Mouse (Mus musculus): ENCODE results near the gene Maats1.

The Maats1 gene

DNA sequence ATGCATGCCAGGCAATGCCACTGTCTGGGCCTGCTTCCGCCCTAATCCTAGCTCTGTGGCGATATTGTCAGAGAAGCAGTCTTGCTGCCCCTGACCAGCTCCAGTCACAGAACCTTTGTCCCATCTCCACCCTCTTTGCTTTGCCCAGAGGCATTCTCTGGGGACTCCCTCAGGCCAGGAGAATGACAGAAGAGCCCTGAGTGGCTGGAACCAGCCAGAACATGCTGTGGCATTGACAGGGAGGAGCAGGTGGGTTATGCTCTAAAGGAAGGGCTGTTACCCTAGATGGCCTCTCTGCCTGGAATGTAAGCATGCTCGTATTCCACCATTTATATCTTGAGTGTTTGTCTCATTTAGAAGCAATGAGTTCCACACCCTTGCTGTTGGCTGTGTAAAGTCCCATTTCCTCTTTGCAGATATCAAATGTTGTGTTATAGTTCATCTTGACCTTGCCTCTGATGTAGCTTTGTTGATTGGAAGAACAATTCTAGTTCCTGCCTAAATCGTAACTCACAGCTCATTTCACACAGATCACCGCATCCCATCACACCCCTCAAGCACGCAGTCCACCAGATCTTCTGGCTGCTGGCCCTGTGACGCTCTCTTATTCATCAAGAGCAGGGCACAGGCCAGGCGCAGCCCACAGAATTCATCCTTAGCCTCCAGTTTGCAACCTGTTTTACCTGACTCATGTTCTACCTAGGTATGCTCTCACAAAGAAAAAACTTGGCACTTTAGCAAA lies 28.9 kb upstream of the Maats1 start:
- no peak for DNase-seq (ENCODE audit: low spot score)

DNA sequence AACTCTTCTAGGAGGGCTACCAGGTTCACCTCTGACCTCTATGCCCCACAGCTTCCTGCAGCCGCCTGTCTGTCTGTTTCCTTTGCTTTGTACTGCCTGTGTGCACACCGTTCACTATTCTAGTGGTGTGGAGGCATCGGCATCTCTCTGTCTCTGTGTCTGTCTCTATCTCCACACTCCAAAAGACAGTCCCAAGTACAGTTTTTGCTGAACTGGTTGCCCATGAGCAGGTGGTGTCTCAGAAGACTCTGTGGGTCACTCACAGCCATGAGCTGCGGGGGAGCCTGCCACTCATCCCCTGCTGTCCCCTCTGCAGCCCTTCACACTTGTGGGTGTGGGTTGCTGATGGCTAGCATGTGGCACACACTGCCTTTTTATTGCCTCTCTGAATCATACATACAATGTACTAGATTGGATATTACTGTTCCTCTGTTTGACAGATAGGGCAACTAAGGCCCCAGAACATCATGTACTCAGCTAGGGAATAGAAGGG lies 28.1 kb upstream of the Maats1 start:
- no peak for DNase-seq (ENCODE audit: low spot score)

DNA sequence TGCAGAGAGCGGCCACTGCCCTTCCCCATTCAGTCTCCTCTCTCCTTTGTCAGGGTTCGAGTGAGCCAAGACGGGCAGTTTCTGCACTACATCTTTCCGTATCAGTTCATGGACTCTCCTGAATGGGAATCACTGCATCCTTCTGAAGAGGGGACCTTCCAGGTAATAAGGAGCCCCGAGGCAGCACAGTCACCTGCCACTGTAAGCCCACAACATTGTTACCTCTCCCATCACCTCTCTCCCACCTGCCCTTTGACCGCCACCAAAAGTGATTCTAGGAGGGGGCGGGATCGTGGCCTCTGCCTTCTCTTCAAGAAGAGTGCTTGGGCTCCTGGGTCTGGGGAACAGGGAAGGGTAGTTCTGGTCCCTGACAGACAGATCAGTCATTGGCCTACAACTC lies 27.5 kb upstream of the Maats1 start:
- no peak for DNase-seq (ENCODE audit: low spot score)

DNA sequence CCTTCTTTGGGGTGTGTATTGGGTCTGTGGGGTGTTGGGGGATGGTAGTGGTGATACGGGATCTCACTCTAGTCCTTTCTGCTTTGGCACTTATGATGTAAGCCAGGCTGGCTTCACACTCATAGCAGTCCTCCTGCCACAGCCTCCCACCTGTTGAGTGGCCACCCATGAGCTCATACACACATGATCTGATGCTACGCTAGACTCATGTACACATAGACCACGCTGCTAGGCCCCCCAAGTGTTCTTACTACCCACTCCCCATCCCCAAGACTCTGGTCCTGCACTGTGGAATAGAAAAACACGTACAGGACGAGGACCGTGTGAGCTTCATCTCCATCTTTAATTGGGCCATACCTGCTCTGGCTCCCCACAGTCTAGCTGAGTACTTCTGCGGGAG lies 27.1 kb upstream of the Maats1 start:
- no peak for DNase-seq (ENCODE audit: low spot score)

DNA sequence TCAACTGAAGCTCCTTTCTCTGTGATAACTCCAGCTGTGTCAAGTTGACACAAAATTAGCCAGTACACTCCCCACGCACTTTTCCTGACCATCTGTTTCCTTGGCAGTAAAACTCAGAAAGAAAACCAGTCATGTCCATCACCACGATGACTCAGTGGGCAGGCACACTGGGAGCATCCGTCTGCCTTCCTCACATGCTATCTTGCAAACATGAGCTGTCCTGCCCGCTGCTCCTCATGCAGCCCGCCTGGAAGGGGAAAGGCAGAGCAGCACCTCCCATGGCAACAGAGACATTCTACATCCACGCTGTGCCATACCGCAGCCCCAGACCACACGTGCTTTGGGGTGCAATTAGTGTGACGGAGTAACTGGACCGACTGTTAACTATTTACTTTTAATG lies 26.4 kb upstream of the Maats1 start:
- no peak for DNase-seq (ENCODE audit: low spot score)

DNA sequence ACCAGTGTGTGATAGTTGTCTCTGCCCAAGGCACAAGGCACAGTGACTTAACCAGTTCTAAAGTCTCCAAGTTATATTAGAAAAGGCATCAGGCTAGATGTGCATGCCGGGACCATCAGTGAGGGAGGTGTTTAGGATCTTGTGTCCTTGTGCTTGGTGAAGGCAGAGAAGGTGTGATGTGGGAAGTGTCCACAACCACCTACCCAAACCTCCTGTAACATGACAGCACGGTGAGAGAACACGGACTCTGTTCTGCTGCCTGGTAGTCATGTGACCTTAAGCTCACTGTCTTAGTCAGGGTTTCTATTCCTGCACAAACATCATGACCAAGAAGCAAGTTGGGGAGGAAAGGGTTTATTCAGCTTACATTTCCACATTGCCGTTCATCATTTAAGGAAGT lies 24.3 kb upstream of the Maats1 start:
- DNase-seq (ENCODE audit: low spot score), result no peak

DNA sequence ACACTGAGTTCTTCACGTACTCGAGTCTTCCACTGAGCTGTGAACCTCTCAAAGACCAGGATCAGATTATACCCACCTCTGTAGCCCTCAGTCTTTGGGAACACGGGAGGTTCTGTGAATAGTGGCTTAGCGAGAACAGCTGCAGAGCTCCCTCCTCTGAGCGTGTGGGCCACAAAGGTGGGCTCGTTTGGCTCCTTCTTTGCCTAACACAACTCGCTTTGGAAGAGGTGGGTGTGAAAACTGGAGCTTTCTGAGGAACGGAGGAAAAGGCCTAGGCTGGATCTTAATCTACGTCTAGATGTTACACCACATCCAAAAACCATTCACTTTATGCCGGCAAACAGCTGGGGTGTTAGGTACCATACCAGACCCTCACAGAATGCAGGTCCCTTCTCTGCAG lies 23.4 kb upstream of the Maats1 start:
- DNase-seq (ENCODE audit: low spot score), result no peak

DNA sequence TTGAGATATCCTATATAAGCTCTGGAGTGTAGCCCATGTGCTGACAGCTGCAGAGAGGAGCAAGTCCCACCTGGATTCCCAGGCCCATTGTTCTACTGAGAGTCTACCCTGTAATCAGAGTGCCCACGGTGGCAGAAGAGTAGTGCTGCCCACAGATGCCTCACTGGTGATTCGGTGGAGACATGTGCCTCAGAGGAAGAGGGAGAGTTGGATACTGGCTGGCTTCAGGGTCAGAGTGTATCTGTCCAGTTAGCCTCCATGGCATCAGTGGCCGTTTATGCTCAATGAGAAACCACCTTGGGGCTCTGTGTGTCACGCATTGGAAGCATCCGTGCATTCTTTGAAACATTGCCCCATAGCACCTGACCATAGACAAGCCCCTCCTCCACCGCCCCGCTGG lies 21.7 kb upstream of the Maats1 start:
- DNase-seq (ENCODE audit: low spot score), result no peak

DNA sequence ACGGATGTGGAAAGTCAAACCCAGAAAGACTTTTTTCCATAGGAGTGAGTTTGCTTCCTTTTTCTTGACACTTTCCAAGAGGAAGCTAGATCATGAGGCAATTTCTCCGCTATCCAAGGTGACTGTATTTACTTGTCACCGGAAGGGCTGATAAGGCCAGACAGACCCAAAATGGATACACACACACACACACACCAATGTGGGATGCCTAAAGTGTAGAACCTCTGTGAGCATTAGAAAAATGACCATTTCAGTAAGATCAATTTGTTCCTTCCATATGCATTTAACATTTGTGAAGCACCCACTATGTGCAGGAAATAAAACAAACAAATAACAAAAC lies 21.3 kb upstream of the Maats1 start:
- no peak for DNase-seq (ENCODE audit: low spot score)

DNA sequence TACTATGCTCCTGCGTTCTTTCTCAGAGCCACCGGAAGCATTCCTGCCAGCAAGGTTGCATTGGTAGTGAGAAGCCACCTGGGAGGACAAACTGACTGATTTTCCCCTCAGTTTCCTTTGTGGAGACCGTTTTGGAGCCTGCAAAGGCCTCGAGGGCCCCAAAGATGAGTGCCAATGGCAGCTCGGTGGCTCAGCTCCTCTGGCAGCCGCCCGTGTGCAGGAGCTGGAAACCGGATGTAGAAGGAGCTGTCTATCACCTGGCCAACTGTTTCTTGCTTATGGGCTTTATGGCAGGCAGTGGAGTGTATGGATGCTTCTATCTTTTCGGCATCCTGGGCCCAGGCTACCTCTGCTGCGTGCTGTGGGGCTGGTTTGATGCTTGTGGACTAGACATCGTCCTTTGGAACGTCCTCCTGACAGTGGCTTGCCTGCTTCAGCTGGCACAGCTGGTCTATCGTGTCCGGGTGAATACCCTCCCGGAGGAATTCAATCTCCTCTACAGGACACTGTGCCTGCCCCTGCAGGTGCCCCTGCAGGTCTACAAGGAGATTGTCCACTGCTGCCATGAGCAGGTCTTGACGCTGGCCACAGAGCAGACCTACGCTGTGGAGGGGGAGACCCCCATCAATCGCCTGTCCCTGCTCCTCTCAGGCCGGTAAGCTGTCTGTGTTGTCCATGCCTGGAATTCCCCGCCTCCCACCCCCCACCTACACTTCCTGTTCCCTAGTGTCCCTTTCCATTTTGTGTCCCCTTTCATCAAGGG lies 20.7 kb upstream of the Maats1 start:
- DNase-seq (ENCODE audit: low spot score), result no peak

DNA sequence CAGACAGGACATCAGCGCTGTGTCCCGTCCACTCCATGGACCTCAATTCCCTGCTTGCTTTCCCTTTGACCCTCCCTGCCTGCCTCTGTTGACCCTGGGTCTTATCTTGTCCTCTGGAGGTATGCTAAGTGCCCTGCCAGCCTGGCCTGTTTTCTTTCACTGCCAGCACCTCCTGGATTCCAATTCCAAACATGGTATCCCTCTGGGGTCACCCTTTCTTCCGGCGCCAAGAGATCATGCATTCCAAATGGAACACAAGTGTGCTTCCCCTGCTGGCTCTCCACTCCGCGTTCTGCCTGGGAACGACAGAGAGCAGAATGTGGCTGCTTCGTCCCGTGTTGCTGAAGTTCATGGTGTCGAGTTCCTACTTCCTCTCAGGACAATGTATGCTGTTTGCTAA lies 20.0 kb upstream of the Maats1 start, which contains the start of gene Popdc2:
Popdc2 (plus strand) TSS at position 277 of the 400 bp plus-strand sequence.
- DNase-seq (ENCODE audit: low spot score), result peak; percentile 63

DNA sequence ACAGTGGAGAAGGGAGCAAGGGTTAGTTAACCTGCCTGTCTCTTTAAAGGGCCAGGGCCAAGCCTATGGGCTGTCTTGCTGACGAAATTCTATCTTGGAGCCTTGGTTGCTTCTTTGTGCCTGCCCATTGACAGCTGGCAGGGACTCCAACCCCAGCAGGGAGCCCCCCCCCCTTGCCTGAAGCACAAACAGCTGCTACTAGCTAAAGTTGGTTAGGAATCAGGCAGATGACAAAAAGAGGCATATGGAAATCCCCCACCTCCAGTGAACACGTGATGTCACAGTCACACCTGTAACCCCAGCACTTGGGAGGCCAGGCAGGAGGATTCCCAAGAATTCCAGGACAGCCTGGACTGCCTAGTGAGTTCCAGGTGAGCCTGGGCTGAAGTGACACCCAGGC lies 18.4 kb upstream of the Maats1 start:
- no peak for DNase-seq (ENCODE audit: low spot score)

DNA sequence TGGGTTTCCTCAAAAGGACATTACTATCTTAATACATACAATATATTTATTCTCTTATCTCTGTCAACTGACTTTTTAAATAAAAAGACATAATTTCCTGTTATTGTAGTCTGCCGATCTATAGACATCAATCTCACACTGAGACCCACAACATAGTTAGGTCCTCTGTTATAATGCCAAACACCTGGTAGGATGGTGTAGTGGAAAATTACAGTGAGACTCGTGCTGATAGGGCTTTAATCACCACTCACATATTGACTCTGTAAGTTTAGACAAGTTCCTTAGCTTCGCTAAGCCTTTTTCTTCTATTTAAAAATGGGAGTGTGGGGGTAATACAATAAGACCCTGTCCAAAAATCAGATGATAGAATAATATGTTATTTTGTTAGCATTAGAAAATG lies 17.9 kb upstream of the Maats1 start:
- DNase-seq (ENCODE audit: low spot score), result no peak

DNA sequence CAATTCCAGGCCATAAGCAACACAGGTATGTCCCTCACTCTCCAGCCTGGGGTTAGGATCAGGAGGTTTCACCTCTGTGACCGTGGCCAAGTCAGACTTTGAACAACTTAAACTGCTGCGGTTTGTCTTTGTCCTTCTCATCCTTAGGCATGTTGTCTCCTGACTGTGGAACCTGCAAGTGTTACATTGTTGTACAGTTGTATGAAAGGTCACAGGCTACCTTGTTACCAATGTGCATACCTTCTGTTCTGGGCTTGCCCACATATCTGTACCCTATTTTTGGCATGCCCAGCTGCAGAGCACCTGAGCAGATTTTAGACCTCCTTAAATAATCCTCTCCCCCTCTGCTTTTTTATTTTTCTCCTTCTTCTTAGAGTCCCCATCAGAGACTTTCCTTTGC lies 17.3 kb upstream of the Maats1 start:
- DNase-seq (ENCODE audit: low spot score), result no peak

DNA sequence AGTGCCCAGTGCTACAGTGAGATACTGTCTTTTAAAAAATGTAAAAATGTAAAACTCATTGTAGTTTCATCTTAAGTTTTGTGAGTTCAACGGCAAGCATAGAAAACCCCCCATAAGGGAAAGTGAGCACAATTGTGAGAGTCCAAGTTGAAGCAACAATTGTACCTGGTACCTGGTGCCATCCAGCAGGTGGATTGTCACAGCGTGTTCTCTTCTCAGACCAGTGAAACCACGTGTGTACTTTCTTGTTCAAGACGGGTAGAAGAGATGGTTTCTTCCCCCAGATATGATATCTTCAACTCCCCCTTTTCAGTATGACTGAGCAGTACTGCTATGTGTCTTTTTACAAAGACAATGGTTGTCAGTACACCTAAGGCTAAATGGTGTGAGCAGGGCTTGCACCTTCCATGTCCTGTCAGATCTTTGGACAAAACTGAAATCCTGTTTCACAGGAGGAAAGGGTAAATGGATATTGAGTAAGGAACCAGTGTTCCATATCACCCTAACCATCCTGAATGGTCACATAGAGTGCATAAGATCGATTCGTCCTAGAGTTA lies 16.4 kb upstream of the Maats1 start:
- no peak for DNase-seq (ENCODE audit: low spot score)

DNA sequence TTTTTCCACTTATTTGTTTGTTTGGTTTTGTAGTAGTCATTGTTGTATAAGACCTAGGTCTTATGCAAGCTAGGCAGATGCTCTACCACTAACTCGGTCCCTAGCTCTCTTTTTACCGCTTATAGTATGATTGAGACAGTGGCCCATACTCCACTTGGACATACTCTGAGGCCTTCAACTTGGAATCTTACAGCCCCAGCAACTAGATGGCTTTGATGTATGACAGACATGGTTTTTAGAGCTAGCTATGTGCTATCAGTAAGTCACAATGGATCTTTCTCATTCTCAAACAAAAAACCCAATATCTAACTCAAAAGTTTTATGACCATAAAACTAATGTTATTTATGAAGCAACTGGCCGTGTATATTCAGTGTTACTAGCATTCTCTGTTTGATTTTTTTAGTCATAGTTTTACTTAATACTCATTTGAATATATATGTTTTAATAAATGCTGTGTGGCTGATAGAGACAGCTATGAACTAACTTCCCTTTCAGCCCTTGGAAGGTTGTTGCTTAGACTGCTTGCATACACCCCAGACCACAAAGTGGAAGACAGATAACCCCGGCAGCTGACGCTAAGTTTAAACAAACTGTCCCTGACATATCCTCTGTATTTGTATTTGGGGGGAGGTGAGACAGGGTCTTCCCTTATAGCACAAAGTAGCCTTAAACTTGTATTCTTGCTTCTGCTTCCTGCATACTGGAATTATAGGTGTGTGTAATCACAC lies 12.4 kb upstream of the Maats1 start:
- no peak for DNase-seq (ENCODE audit: low spot score)

DNA sequence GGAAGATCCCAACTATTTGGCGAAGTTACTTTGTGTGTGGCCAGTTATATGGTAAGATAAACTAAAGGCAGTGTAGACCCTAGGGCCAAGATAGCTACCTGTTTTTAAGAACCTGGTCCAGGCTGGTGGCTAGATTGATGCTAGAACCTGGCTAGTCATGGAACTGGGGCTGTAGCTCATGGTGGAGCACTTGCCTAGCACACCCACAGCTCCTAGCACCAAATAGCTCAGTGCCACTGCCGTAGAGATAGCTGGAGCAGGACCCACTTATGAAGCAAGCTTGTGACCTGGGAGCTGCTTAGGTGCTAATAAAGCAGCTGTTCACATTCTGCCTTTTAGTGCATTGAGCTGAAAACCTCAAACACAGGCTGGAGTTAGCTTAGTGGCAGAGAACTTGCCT lies 11.7 kb upstream of the Maats1 start:
- DNase-seq (ENCODE audit: low spot score), result no peak

DNA sequence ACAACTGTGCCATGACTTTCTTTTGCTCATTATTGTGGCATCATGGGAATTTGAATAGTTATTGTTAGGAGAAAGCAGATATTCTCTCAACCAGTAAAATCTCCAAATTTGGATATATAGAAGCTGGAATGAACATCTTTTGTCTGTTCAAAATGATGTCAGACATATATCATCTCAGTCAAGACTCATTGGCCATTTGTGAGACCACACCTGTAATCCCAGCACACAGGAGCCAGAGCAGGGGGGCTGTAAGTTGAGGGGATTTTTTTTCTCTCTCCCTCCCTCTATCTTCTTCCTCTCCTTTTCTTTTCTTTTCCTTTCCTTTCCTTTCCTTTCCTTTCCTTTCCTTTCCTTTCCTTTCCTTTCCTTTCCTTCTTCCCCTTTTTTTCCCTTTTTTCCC lies 10.9 kb upstream of the Maats1 start:
- DNase-seq (ENCODE audit: low spot score), result no peak

DNA sequence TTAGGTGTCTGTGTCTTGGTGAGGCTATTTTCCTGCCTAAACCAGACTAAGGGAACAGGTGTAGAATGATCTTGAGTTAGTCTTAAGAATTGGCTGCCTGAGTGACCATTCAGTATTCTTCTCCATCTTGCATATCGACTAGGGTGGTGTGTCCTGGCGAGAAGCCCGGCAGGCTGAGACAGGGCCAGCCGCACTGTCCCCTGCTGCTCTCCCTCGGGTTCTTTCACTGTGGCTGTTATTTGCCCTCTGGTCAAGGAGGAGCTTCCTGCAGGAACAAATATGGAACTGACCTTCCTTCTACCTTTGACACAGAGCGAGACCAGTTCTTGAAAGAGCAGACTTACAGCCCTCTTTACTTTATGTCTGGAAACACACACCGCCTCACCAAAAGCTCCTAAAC lies 10.1 kb upstream of the Maats1 start:
- no peak for DNase-seq (ENCODE audit: low spot score)

DNA sequence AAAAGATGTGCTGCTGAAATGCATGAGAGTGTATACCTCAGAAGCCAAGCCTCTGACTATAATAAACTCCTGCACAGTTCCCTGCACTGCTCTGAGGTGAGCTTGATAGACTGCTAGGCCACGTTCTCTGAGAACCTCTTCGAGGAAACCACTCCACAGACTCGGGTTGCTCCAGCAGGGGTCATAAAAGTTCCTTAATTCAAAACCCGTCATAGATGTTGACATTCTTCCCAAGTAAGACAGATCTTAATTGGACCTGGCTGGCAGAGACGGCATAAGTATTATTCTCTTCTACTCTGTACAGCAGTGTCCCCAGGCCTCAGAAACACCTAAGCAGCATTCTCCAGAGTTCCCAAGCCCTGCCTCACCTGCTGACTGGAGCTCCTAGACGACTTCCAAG lies 9.0 kb upstream of the Maats1 start:
- DNase-seq (ENCODE audit: low spot score), result no peak

DNA sequence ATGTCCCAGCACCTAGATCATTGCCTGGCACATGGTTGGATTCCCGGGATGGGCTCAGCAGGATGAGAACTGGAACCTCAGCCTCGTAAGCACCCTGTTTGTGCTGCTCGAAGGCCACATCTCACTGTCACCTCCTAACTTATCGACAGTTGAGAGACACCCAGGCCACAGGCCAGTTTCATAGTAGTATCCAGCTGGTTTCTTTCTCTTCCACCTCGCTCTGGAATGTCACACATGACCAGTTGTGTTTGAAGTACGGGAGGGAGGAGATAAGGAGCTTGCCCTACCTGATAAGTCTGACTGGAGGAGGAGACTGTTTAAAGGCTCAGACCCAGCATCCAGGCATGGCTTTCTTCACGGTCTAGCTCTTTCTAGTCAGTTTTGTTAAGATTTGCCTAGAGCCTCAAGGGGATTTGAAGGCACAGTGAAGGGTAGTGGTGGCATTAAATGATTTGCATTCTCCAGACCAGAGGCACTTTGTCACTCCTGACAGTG lies 8.5 kb upstream of the Maats1 start:
- peak; percentile 77 for DNase-seq (ENCODE audit: low spot score)

DNA sequence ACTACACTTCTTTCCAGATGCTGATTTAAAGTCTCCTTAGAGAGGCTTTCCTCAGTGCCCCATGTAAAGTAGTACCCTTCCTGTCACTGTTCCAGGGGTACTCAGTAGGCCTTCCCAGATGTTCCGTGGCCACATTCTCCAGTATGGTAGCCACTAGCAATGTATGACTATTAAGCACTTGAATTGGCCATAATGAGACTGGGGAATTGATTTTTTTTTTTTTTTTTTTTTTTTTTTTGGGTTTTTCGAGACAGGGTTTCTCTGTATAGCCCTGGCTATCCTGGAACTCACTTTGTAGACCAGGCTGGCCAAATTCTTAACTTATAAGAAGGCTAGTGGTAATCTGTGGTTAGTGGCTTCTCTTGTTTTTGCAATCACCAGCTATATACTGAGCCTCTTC lies 7.9 kb upstream of the Maats1 start:
- DNase-seq (ENCODE audit: low spot score), result no peak
